Mouse (Mus musculus) liver, embryonic 14.5 days (tissue): Measurements from ENCODE around the gene Smyd3.

Experiments
- CTCF ChIP-seq: IDR thresholded peaks from 2 replicates; pipeline ENCODE4 v1.5.1; 2016; ENCODE audit warnings: antibody characterized with exemption, low read depth, control low read depth
- EP300 ChIP-seq: IDR thresholded peaks from 2 replicates; pipeline ENCODE4 v1.6.1; 2016; ENCODE audit warnings: antibody characterized with exemption, low read depth

- TF ChIP-seq CTCF: no peak
- TF ChIP-seq EP300: no peak
Measured at GRCm38 (mm10) chr1:179398639-179399038, 119.2 kb downstream of the Smyd3 start.
